Mouse (Mus musculus): ENCODE measurements at regions not wholly inside any gene's neighbourhood (a gene's known extent, or its start where the extent isn't known, plus 50 kb on each side); places are given as distances from the start of the nearest gene placed in this dataset.

- H3K4me3 ChIP-seq (ENCODE audit: insufficient read depth, low read length), result no peak overlapping the region
- H3K4me1 ChIP-seq (ENCODE audit: control insufficient read depth, insufficient read depth, low read length), result no peaks in the 10 kb centered on the region
- no peak overlapping the region for H3K27ac ChIP-seq (ENCODE audit: insufficient read depth, low read length)
- TF ChIP-seq POLR2A (IDR thresholded peaks at IDR 0.05; ENCODE audit: low read depth, low read length) (no peak), CTCF (IDR thresholded peaks at IDR 0.05; ENCODE audit: borderline replicate concordance, insufficient read depth, low read length) (no peak)
Measured at GRCm38 (mm10) chr11:113132078-113133064, 350.3 kb downstream of the Sox9 start.

GRCm38 (mm10) chr11:113133407-113133806, 351.4 kb downstream of the Sox9 start:
- Histone ChIP-seq H3K27ac (ENCODE audit: insufficient read depth, low read length) (no peak overlapping the region), H3K4me3 (ENCODE audit: insufficient read depth, low read length) (no peak overlapping the region), H3K4me1 (ENCODE audit: control insufficient read depth, insufficient read depth, low read length) (no peaks in the 10 kb centered on the region)
- TF ChIP-seq CTCF (IDR thresholded peaks at IDR 0.05; ENCODE audit: borderline replicate concordance, insufficient read depth, low read length) (no peak), POLR2A (IDR thresholded peaks at IDR 0.05; ENCODE audit: low read depth, low read length) (no peak)

- TF ChIP-seq POLR2A (IDR thresholded peaks at IDR 0.05; ENCODE audit: low read depth, low read length) (no peak), CTCF (IDR thresholded peaks at IDR 0.05; ENCODE audit: borderline replicate concordance, insufficient read depth, low read length) (no peak)
- no peaks in the 10 kb centered on the region for H3K4me1 ChIP-seq (ENCODE audit: control insufficient read depth, insufficient read depth, low read length)
- H3K4me3 ChIP-seq (ENCODE audit: insufficient read depth, low read length), result no peak overlapping the region
Measured at GRCm38 (mm10) chr11:113135261-113135660, 353.2 kb downstream of the Sox9 start.

GRCm38 (mm10) chr11:113138462-113138861, 356.4 kb downstream of the Sox9 start:
- Histone ChIP-seq H3K4me1 (ENCODE audit: control insufficient read depth, insufficient read depth, low read length) (no peaks in the 10 kb centered on the region), H3K4me3 (ENCODE audit: insufficient read depth, low read length) (no peak overlapping the region), H3K27ac (ENCODE audit: insufficient read depth, low read length) (no peak overlapping the region)
- TF ChIP-seq POLR2A (IDR thresholded peaks at IDR 0.05; ENCODE audit: low read depth, low read length) (no peak), CTCF (IDR thresholded peaks at IDR 0.05; ENCODE audit: borderline replicate concordance, insufficient read depth, low read length) (no peak)

More at GRCm38 (mm10) chr11:113135261-113135660, 353.2 kb downstream of the Sox9 start:
- no peak overlapping the region for H3K27ac ChIP-seq (ENCODE audit: insufficient read depth, low read length)

GRCm38 (mm10) chr11:113140595-113140994, 358.6 kb downstream of the Sox9 start:
- Histone ChIP-seq H3K4me1 (ENCODE audit: control insufficient read depth, insufficient read depth, low read length) (no peaks in the 10 kb centered on the region), H3K4me3 (ENCODE audit: insufficient read depth, low read length) (no peak overlapping the region), H3K27ac (ENCODE audit: insufficient read depth, low read length) (no peak overlapping the region)
- TF ChIP-seq POLR2A (IDR thresholded peaks at IDR 0.05; ENCODE audit: low read depth, low read length) (no peak), CTCF (IDR thresholded peaks at IDR 0.05; ENCODE audit: borderline replicate concordance, insufficient read depth, low read length) (no peak)

GRCm38 (mm10) chr11:113142816-113143215, 360.8 kb downstream of the Sox9 start:
- no peak overlapping the region for H3K27ac ChIP-seq (ENCODE audit: insufficient read depth, low read length)
- TF ChIP-seq POLR2A (IDR thresholded peaks at IDR 0.05; ENCODE audit: low read depth, low read length), result no peak
- H3K4me1 ChIP-seq (ENCODE audit: control insufficient read depth, insufficient read depth, low read length), result no peaks in the 10 kb centered on the region
- H3K4me3 ChIP-seq (ENCODE audit: insufficient read depth, low read length), result no peak overlapping the region

- H3K27ac ChIP-seq (ENCODE audit: insufficient read depth, low read length), result no peak overlapping the region
- no peak overlapping the region for H3K4me3 ChIP-seq (ENCODE audit: insufficient read depth, low read length)
- no peaks in the 10 kb centered on the region for H3K4me1 ChIP-seq (ENCODE audit: control insufficient read depth, insufficient read depth, low read length)
- TF ChIP-seq CTCF (IDR thresholded peaks at IDR 0.05; ENCODE audit: borderline replicate concordance, insufficient read depth, low read length) (no peak), POLR2A (IDR thresholded peaks at IDR 0.05; ENCODE audit: low read depth, low read length) (no peak)
Measured at GRCm38 (mm10) chr11:113143839-113144627, 362.0 kb downstream of the Sox9 start.

- Histone ChIP-seq H3K4me3 (ENCODE audit: insufficient read depth, low read length) (no peak overlapping the region), H3K27ac (ENCODE audit: insufficient read depth, low read length) (no peak overlapping the region), H3K4me1 (ENCODE audit: control insufficient read depth, insufficient read depth, low read length) (no peaks in the 10 kb centered on the region)
- TF ChIP-seq CTCF (IDR thresholded peaks at IDR 0.05; ENCODE audit: borderline replicate concordance, insufficient read depth, low read length) (no peak), POLR2A (IDR thresholded peaks at IDR 0.05; ENCODE audit: low read depth, low read length) (no peak)
Measured at GRCm38 (mm10) chr11:113145721-113146120, 363.7 kb downstream of the Sox9 start.

GRCm38 (mm10) chr11:113146762-113147161, 364.7 kb downstream of the Sox9 start:
- no peaks in the 10 kb centered on the region for H3K4me1 ChIP-seq (ENCODE audit: control insufficient read depth, insufficient read depth, low read length)
- H3K27ac ChIP-seq (ENCODE audit: insufficient read depth, low read length), result no peak overlapping the region
- no peak overlapping the region for H3K4me3 ChIP-seq (ENCODE audit: insufficient read depth, low read length)
- TF ChIP-seq POLR2A (IDR thresholded peaks at IDR 0.05; ENCODE audit: low read depth, low read length) (no peak), CTCF (IDR thresholded peaks at IDR 0.05; ENCODE audit: borderline replicate concordance, insufficient read depth, low read length) (no peak)

Data from embryonic fibroblast, embryonic 13.5 days (primary cell).